Mouse (Mus musculus) yolk sac, embryonic 10.5 days (tissue): ENCODE results near the gene Tnfsf14.

Experiments used
- DNase-seq: peaks from one replicate; pipeline ENCODE4 v3.0.0-alpha.2; 2017; ENCODE audit warnings: low spot score

Gene Tnfsf14

GRCm38 (mm10) chr17:57201841-57202724 lies 8.1 kb upstream of the Tnfsf14 start:
- DNase-seq: peak; percentile 73

- DNase-seq: no peak
These were observed 4.3 kb upstream of the Tnfsf14 start for GRCm38 (mm10) chr17:57198252-57198651.

- peak; percentile 59 for DNase-seq
These were observed 1.5 kb upstream of the Tnfsf14 start for GRCm38 (mm10) chr17:57195326-57196010.

GRCm38 (mm10) chr17:57194771-57195170 lies 794 bp upstream of the Tnfsf14 start:
- no peak for DNase-seq

- DNase-seq: no peak
These were observed 5.3 kb downstream of the Tnfsf14 start for GRCm38 (mm10) chr17:57188510-57189192.

GRCm38 (mm10) chr17:57185641-57186040 lies 8.3 kb downstream of the Tnfsf14 start:
- DNase-seq: no peak

- no peak for DNase-seq
These were observed 11.1 kb downstream of the Tnfsf14 start for GRCm38 (mm10) chr17:57182871-57183270.

GRCm38 (mm10) chr17:57180363-57180762 lies 13.6 kb downstream of the Tnfsf14 start:
- DNase-seq: no peak

- DNase-seq: no peak
These were observed 20.6 kb downstream of the Tnfsf14 start for GRCm38 (mm10) chr17:57173351-57173750.

- no peak for DNase-seq
These were observed 21.6 kb downstream of the Tnfsf14 start for GRCm38 (mm10) chr17:57172378-57172777.

GRCm38 (mm10) chr17:57170616-57171260 lies 23.2 kb downstream of the Tnfsf14 start:
- no peak for DNase-seq

GRCm38 (mm10) chr17:57166800-57167791 lies 26.9 kb downstream of the Tnfsf14 start:
- DNase-seq: peak; percentile 65

GRCm38 (mm10) chr17:57153787-57154186 lies 40.2 kb downstream of the Tnfsf14 start:
- DNase-seq: no peak

GRCm38 (mm10) chr17:57153006-57153405 lies 41.0 kb downstream of the Tnfsf14 start:
- no peak for DNase-seq

- no peak for DNase-seq
These were observed 44.8 kb downstream of the Tnfsf14 start, which contains the start of gene Cd70 for GRCm38 (mm10) chr17:57148994-57149803. Cd70 (minus strand) TSS chr17:57149777.

- no peak for DNase-seq
These were observed 45.6 kb downstream of the Tnfsf14 start for GRCm38 (mm10) chr17:57148343-57148742.

GRCm38 (mm10) chr17:57145115-57145514 lies 48.9 kb downstream of the Tnfsf14 start:
- DNase-seq: no peak

GRCm38 (mm10) chr17:57143704-57144103 lies 50.3 kb downstream of the Tnfsf14 start:
- DNase-seq: no peak

- no peak for DNase-seq
These were observed 54.3 kb downstream of the Tnfsf14 start for GRCm38 (mm10) chr17:57139708-57140107.
